Mouse (Mus musculus): Measurements from ENCODE around the gene Ick. TPM values are rescaled to one million over a fixed set of nuclear protein-coding genes. Genes with fewer than 3 reads are reported as not detected.
"Not testable (repeated sequence)": the region's sequence is repeated elsewhere in the genome, so short reads cannot be mapped to it uniquely, and the experiment has no call there.

Ick gene
- polyA plus RNA-seq, 1 experiment, result 21.1 TPM

DNA sequence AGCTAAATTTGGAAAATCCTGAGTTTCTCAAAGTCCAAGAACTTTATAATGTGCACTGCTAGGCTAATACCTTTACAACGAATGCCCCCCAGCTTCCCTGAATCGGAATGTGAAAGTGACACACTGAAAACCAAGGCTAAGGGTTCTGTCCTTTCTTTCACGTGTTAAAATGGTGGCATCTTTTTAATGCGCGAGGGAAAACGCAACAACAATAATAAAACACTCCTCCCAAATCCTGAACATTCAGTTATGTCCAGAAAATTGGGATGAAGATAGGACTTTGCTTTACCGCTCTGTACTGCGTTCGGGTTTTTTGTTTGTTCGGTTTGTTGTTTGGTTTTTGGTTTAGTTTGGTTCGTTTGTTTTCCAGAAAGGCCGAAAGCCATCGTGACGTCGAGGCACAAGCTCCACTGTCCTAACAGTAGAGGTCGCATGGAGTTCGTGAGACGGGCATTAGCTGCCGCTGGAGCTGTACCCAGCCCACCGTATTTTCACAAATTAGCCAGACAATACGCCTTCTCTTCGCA, 67.3 kb downstream of the Ick start:
- DNase-seq, result peak; percentile 61
- WGBS, result under 1% methylated on average over 22 of the region's 22 CpGs
- H3K4me3 ChIP-seq (replicated peaks; ENCODE audit: extremely low read depth, low read depth, low read length), result peak overlapping the region; percentile 85
- peak; percentile 85 for TF ChIP-seq CTCF (IDR thresholded peaks at IDR 0.05; ENCODE audit: insufficient read depth, low read length)
- peak; percentile 66; the same call in 1 of the 2 replicates for TF ChIP-seq POLR2A (IDR thresholded peaks at IDR 0.05; ENCODE audit: borderline replicate concordance, extremely low read depth, low read depth, low read length)
- peaks cover 4% of the 10 kb centered on the region; the same call in 1 of the 2 replicates for H3K4me1 ChIP-seq (ENCODE audit: control insufficient read depth, insufficient read depth, low read length)

- H3K4me1 ChIP-seq (ENCODE audit: control insufficient read depth, insufficient read depth, low read length), result peaks cover 4% of the 10 kb centered on the region; the same call in 1 of the 2 replicates
- WGBS, result 2% methylated on average over 7 of the region's 7 CpGs
- peak overlapping the region; percentile 85 for H3K4me3 ChIP-seq (replicated peaks; ENCODE audit: extremely low read depth, low read depth, low read length)
- TF ChIP-seq POLR2A (IDR thresholded peaks at IDR 0.05; ENCODE audit: borderline replicate concordance, extremely low read depth, low read depth, low read length) (no peak), CTCF (IDR thresholded peaks at IDR 0.05; ENCODE audit: insufficient read depth, low read length) (no peak)
- DNase-seq, result peak; percentile 38
Measured at GRCm38 (mm10) chr9:78176831-78177230, 67.8 kb downstream of the Ick start.

- DNase-seq, result no peak
- no peak overlapping the region for H3K4me3 ChIP-seq (replicated peaks; ENCODE audit: extremely low read depth, low read depth, low read length)
- peaks cover 4% of the 10 kb centered on the region; the same call in 1 of the 2 replicates for H3K4me1 ChIP-seq (ENCODE audit: control insufficient read depth, insufficient read depth, low read length)
- no peak for TF ChIP-seq POLR2A (IDR thresholded peaks at IDR 0.05; ENCODE audit: borderline replicate concordance, extremely low read depth, low read depth, low read length)
- TF ChIP-seq CTCF (IDR thresholded peaks at IDR 0.05; ENCODE audit: insufficient read depth, low read length), result no peak
- WGBS, result 82% methylated on average over 5 of the region's 5 CpGs
Measured at GRCm38 (mm10) chr9:78178197-78178596, 69.2 kb downstream of the Ick start.

DNA sequence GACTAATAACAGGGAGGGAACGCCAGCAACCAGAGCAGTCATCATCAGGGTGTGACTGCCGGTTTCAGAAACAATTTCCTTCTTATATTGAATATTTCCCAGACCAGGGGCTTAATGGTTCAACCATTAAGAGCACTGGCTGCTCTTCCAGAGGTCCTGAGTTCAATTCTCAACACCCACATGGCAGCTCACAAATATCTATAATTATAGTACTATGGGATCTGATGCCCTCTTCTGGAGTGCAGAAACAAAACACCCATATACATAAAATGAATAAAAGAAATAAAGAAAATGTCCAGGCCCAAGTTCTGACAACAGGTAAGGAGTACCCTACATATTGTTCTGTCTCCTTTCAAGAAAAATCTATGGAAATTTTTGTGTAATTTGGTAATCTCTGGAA, 70.1 kb downstream of the Ick start:
- no peak for DNase-seq
- H3K4me3 ChIP-seq (replicated peaks; ENCODE audit: extremely low read depth, low read depth, low read length), result no peak overlapping the region
- H3K4me1 ChIP-seq (ENCODE audit: control insufficient read depth, insufficient read depth, low read length), result peaks cover 4% of the 10 kb centered on the region; the same call in 1 of the 2 replicates
- WGBS, result 71% methylated on average over 2 of the region's 2 CpGs
- no peak for TF ChIP-seq CTCF (IDR thresholded peaks at IDR 0.05; ENCODE audit: insufficient read depth, low read length)

- not testable (repeated sequence) for H3K4me1 ChIP-seq (ENCODE audit: control insufficient read depth, insufficient read depth, low read length); H3K4me3 ChIP-seq (replicated peaks; ENCODE audit: extremely low read depth, low read depth, low read length); DNase-seq
- 90% methylated on average over 4 of the region's 7 CpGs for WGBS
Measured at GRCm38 (mm10) chr9:78182474-78182873, 73.5 kb downstream of the Ick start, which contains the start of gene Gsta4. Gsta4 (plus strand) TSS chr9:78182774.

GRCm38 (mm10) chr9:78185686-78186085, 76.7 kb downstream of the Ick start:
- no peak overlapping the region for H3K4me3 ChIP-seq (replicated peaks; ENCODE audit: extremely low read depth, low read depth, low read length)
- no peak for DNase-seq
- no peak for TF ChIP-seq POLR2A (IDR thresholded peaks at IDR 0.05; ENCODE audit: borderline replicate concordance, extremely low read depth, low read depth, low read length)
- TF ChIP-seq CTCF (IDR thresholded peaks at IDR 0.05; ENCODE audit: insufficient read depth, low read length), result no peak
- H3K4me1 ChIP-seq (ENCODE audit: control insufficient read depth, insufficient read depth, low read length), result no peaks in the 10 kb centered on the region
- WGBS, result 82% methylated on average over 9 of the region's 9 CpGs

DNA sequence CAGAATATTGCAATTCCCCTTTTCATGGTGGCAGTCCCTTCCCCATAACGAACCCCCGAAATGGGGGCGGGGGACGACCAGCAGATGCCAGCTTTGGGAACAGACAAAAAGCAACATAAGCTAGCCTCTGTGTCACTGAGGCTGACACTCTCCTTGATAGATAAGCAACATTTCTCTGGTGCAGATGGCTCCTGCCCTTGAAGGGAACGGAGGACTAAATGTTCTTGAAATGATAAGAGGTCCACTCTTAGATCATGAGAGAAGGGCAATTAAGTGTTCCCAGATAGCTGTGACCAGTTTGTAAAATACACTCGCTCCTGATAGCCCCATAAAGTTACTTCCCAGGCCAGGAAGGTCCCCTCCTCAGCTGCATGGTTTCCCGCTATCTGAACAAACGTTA, 79.9 kb downstream of the Ick start:
- Histone ChIP-seq H3K4me3 (replicated peaks; ENCODE audit: extremely low read depth, low read depth, low read length) (no peak overlapping the region), H3K4me1 (ENCODE audit: control insufficient read depth, insufficient read depth, low read length) (peaks cover 2% of the 10 kb centered on the region; the same call in 1 of the 2 replicates)
- TF ChIP-seq CTCF (IDR thresholded peaks at IDR 0.05; ENCODE audit: insufficient read depth, low read length), result no peak
- TF ChIP-seq POLR2A (IDR thresholded peaks at IDR 0.05; ENCODE audit: borderline replicate concordance, extremely low read depth, low read depth, low read length), result no peak
- 84% methylated on average over 8 of the region's 8 CpGs for WGBS
- no peak for DNase-seq

- WGBS, result 7% methylated on average over 19 of the region's 19 CpGs
- Histone ChIP-seq H3K4me1 (ENCODE audit: control insufficient read depth, insufficient read depth, low read length) (peaks cover 2% of the 10 kb centered on the region; the same call in 1 of the 2 replicates), H3K4me3 (replicated peaks; ENCODE audit: extremely low read depth, low read depth, low read length) (no peak overlapping the region)
- TF ChIP-seq POLR2A (IDR thresholded peaks at IDR 0.05; ENCODE audit: borderline replicate concordance, extremely low read depth, low read depth, low read length) (no peak), CTCF (IDR thresholded peaks at IDR 0.05; ENCODE audit: insufficient read depth, low read length) (no peak)
- no peak for DNase-seq
Measured at GRCm38 (mm10) chr9:78190651-78191634, 82.0 kb downstream of the Ick start.

- H3K4me1 ChIP-seq (ENCODE audit: control insufficient read depth, insufficient read depth, low read length), result peaks cover 2% of the 10 kb centered on the region; the same call in 1 of the 2 replicates
- WGBS, result under 1% methylated on average over 18 of the region's 18 CpGs
- no peak for TF ChIP-seq CTCF (IDR thresholded peaks at IDR 0.05; ENCODE audit: insufficient read depth, low read length)
- TF ChIP-seq POLR2A (IDR thresholded peaks at IDR 0.05; ENCODE audit: borderline replicate concordance, extremely low read depth, low read depth, low read length), result peak; percentile 59; the same call in 1 of the 2 replicates
- peak; percentile 55 for DNase-seq
- H3K4me3 ChIP-seq (replicated peaks; ENCODE audit: extremely low read depth, low read depth, low read length), result peak overlapping the region; percentile 72
Measured at GRCm38 (mm10) chr9:78191736-78192135, 82.7 kb downstream of the Ick start.

Data from lung, adult 2 months (tissue).